Mouse (Mus musculus): ENCODE data around the gene Snx33.
A peak's percentile ranks its signal among the peaks of the same experiment; 100 is the strongest.

GRCm38 (mm10) chr9:56915116-56915515 lies 13.1 kb downstream of the Snx33 start:
- TF ChIP-seq CTCF (conservative IDR thresholded peaks at IDR 0.05; ENCODE audit: low read length) = peak; percentile 9; the same call in 1 of the 2 replicates
- no peak for TF ChIP-seq NANOG (IDR thresholded peaks at IDR 0.05; ENCODE audit: borderline replicate concordance, low read length)
